Mouse (Mus musculus): ENCODE measurements around the gene Dzank1. TPM values are rescaled to one million over a fixed set of nuclear protein-coding genes. Genes with fewer than 3 reads are reported as not detected.

Dzank1 gene
- polyA plus RNA-seq, 1 experiment from 2014 or later = 2.2 TPM

GRCm38 (mm10) chr2:144431286-144431825, 95.9 kb downstream of the Dzank1 start:
- ATAC-seq (ENCODE audit: low FRiP score, low read depth) = no peak
- H3K9me3 ChIP-seq = no peaks in the 10 kb centered on the region
- H3K27me3 ChIP-seq = no peaks in the 10 kb centered on the region
- no peak overlapping the region for H3K4me3 ChIP-seq
- no peak overlapping the region for H3K9ac ChIP-seq
- 73% methylated on average over 5 of the region's 5 CpGs for WGBS
- no peaks in the 10 kb centered on the region for H3K4me1 ChIP-seq
- H3K36me3 ChIP-seq = no peaks in the 10 kb centered on the region
- H3K4me2 ChIP-seq (replicated peaks) = no peak overlapping the region
- H3K27ac ChIP-seq = no peak overlapping the region

- H3K9ac ChIP-seq = no peak overlapping the region
- ATAC-seq (ENCODE audit: low FRiP score, low read depth) = no peak
- no peaks in the 10 kb centered on the region for H3K9me3 ChIP-seq
These were observed 98.0 kb downstream of the Dzank1 start for GRCm38 (mm10) chr2:144429171-144429570.

GRCm38 (mm10) chr2:144428659-144429058, 98.6 kb downstream of the Dzank1 start:
- H3K4me3 ChIP-seq = no peak overlapping the region
- H3K4me1 ChIP-seq = no peaks in the 10 kb centered on the region
- H3K4me2 ChIP-seq (replicated peaks) = no peak overlapping the region
- 86% methylated on average over 8 of the region's 8 CpGs for WGBS
- H3K9ac ChIP-seq = no peak overlapping the region
- H3K36me3 ChIP-seq = no peaks in the 10 kb centered on the region
- no peaks in the 10 kb centered on the region for H3K9me3 ChIP-seq
- no peak for ATAC-seq (ENCODE audit: low FRiP score, low read depth)
- no peaks in the 10 kb centered on the region for H3K27me3 ChIP-seq
- no peak overlapping the region for H3K27ac ChIP-seq

More at GRCm38 (mm10) chr2:144429171-144429570, 98.0 kb downstream of the Dzank1 start:
- no peak overlapping the region for H3K27ac ChIP-seq
- no peak overlapping the region for H3K4me2 ChIP-seq (replicated peaks)
- H3K36me3 ChIP-seq = no peaks in the 10 kb centered on the region
- no peak overlapping the region for H3K4me3 ChIP-seq
- 75% methylated on average over 7 of the region's 7 CpGs for WGBS
- H3K27me3 ChIP-seq = no peaks in the 10 kb centered on the region
- no peaks in the 10 kb centered on the region for H3K4me1 ChIP-seq

GRCm38 (mm10) chr2:144427852-144428251, 99.4 kb downstream of the Dzank1 start:
- 73% methylated on average over 5 of the region's 5 CpGs for WGBS
- Histone ChIP-seq H3K9me3 (no peaks in the 10 kb centered on the region), H3K4me2 (replicated peaks) (no peak overlapping the region), H3K27ac (no peak overlapping the region), H3K9ac (no peak overlapping the region), H3K4me3 (no peak overlapping the region), H3K4me1 (no peaks in the 10 kb centered on the region), H3K27me3 (no peaks in the 10 kb centered on the region), H3K36me3 (no peaks in the 10 kb centered on the region)
- ATAC-seq (ENCODE audit: low FRiP score, low read depth) = no peak

- Histone ChIP-seq H3K27ac (no peak overlapping the region), H3K27me3 (no peaks in the 10 kb centered on the region), H3K36me3 (no peaks in the 10 kb centered on the region), H3K4me3 (no peak overlapping the region), H3K9me3 (no peaks in the 10 kb centered on the region), H3K4me1 (no peaks in the 10 kb centered on the region), H3K4me2 (replicated peaks) (no peak overlapping the region), H3K9ac (no peak overlapping the region)
- WGBS = 60% methylated on average over 1 of the region's 1 CpGs
- ATAC-seq (ENCODE audit: low FRiP score, low read depth) = no peak
These were observed 101.5 kb downstream of the Dzank1 start for GRCm38 (mm10) chr2:144425761-144426160.

GRCm38 (mm10) chr2:144422094-144422675, 105.0 kb downstream of the Dzank1 start:
- Histone ChIP-seq H3K4me3 (no peak overlapping the region), H3K4me1 (peaks cover 9% of the 10 kb centered on the region; the same call in 1 of the 2 replicates), H3K36me3 (no peaks in the 10 kb centered on the region), H3K27me3 (no peaks in the 10 kb centered on the region), H3K4me2 (replicated peaks) (no peak overlapping the region), H3K9me3 (no peaks in the 10 kb centered on the region), H3K9ac (no peak overlapping the region), H3K27ac (no peak overlapping the region)
- no peak; the same call in 1 of the 2 replicates for ATAC-seq (ENCODE audit: low FRiP score, low read depth)
- WGBS = 65% methylated on average over 10 of the region's 10 CpGs

Other genes starting within 250 kb of the Dzank1 start
- 0.88 and 1.3 TPM in 2 replicates for gene Ovol2, start 195.3 kb downstream of the Dzank1 start, polyA plus RNA-seq (2015; fragmentation: Nextera tagmentation; extraction: Ambion mirVana)
- gene Kat14, start 158.4 kb downstream of the Dzank1 start, polyA plus RNA-seq (2015; fragmentation: Nextera tagmentation; extraction: Ambion mirVana) = 47.3 and 48.8 TPM in 2 replicates
- gene Pet117, start 158.4 kb downstream of the Dzank1 start, polyA plus RNA-seq (2015; fragmentation: Nextera tagmentation; extraction: Ambion mirVana) = 5.7 TPM in 1 of 2 replicates, not detected in the other
- 32.5 and 33.1 TPM in 2 replicates for gene Polr3f, start 304 bp upstream of the Dzank1 start, polyA plus RNA-seq (2015; fragmentation: Nextera tagmentation; extraction: Ambion mirVana)
- gene Rbbp9, start 23.5 kb upstream of the Dzank1 start, polyA plus RNA-seq (2015; fragmentation: Nextera tagmentation; extraction: Ambion mirVana) = 68.0 and 68.8 TPM in 2 replicates
- 91.4 and 91.7 TPM in 2 replicates for gene Sec23b, start 28.8 kb upstream of the Dzank1 start, polyA plus RNA-seq (2015; fragmentation: Nextera tagmentation; extraction: Ambion mirVana)
- 38.8 and 43.5 TPM in 2 replicates for gene Smim26, start 66.6 kb upstream of the Dzank1 start, polyA plus RNA-seq (2015; fragmentation: Nextera tagmentation; extraction: Ambion mirVana)
- gene Dtd1, start 72.5 kb upstream of the Dzank1 start, polyA plus RNA-seq (2015; fragmentation: Nextera tagmentation; extraction: Ambion mirVana) = 48.8 and 50.4 TPM in 2 replicates

All from limb, embryonic 13.5 days (tissue).